Mouse (Mus musculus) ES-Bruce4 (cell line): Measurements from ENCODE around the gene Riok1.

Experiments used
- CTCF ChIP-seq: IDR thresholded peaks from one replicate; pipeline ENCODE4 v1.8.1; 2011; ENCODE audit warnings: low read depth, low read length
- EP300 ChIP-seq: IDR thresholded peaks from 2 replicates; pipeline ENCODE4 v1.6.1; 2011; ENCODE audit warnings: low read depth, low read length; ENCODE audit not compliant: insufficient read depth
- POLR2A ChIP-seq: IDR thresholded peaks from one replicate; pipeline ENCODE4 v1.8.1; 2011; ENCODE audit warnings: low read length; ENCODE audit not compliant: insufficient read depth

DNA sequence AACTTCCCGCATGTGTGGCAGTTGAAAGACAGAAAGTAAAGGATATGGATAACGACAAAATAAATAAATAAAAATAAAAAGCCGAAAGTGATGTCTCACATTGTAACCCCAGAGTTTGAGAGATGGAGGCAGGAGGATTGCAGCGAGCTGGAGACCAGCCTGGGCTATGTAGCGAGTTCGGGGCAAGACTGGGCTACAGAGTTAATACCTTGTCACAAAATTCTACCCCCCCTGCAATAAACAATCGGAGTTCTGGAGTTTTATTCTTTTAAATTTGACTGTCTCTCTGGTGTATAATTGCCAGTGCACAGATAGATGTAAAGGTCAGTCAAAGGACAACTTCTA lies 42.4 kb upstream of the Riok1 start:
- TF ChIP-seq POLR2A (no peak), CTCF (no peak), EP300 (no peak)
